Mouse (Mus musculus): ENCODE measurements around the gene Cd99l2. TPM values are rescaled to one million over a fixed set of nuclear protein-coding genes. Genes with fewer than 3 reads are reported as not detected.

Cd99l2 gene
- polyA plus RNA-seq, 1 experiment from 2014 or later, result 21.7 TPM

- Histone ChIP-seq H3K36me3 (ENCODE audit: control insufficient read depth, insufficient read depth, low read length) (no peaks in the 10 kb centered on the region), H3K27ac (ENCODE audit: low read depth, low read length) (no peak overlapping the region), H3K4me3 (ENCODE audit: low read depth, low read length) (no peak overlapping the region), H3K4me2 (no peak overlapping the region), H3K9ac (ENCODE audit: low read depth, low read length) (no peak overlapping the region), H3K27me3 (ENCODE audit: control insufficient read depth, insufficient read depth, low read length) (no peaks in the 10 kb centered on the region), H3K9me3 (replicated peaks; ENCODE audit: control insufficient read depth, low read length) (no peaks in the 10 kb centered on the region), H3K4me1 (ENCODE audit: control insufficient read depth, insufficient read depth, low read length) (no peaks in the 10 kb centered on the region)
- WGBS (ENCODE audit: insufficient replicate concordance), result 71% methylated on average over 2 of the region's 2 CpGs
- no peak for ATAC-seq (replicated peaks; ENCODE audit: insufficient number of reproducible peaks, low FRiP score, low TSS enrichment)
Observed at GRCm38 (mm10) chrX:71482244-71482643, 10.4 kb downstream of the Cd99l2 start.

DNA sequence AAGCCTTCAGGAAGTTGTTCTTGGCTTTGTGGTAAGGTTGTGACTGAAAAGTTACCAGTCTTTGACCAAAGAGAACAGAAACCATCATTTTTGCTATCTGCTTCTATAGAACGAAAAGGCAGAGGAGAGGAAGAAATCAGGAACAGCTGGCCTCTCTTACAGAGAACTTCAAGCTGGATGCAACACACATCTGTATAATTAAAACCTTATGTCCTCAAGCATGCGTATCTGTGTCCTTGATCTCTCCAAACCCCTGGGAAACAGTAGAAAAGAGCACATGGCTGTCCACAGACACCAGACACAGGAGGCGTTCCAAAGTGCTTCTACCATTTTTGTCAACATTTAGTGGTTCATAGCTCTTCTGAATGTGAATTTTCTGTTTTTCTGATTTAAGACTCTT, 16.7 kb downstream of the Cd99l2 start:
- no peak for ATAC-seq (replicated peaks; ENCODE audit: insufficient number of reproducible peaks, low FRiP score, low TSS enrichment)
- Histone ChIP-seq H3K27ac (ENCODE audit: low read depth, low read length) (no peak overlapping the region), H3K4me1 (ENCODE audit: control insufficient read depth, insufficient read depth, low read length) (no peaks in the 10 kb centered on the region), H3K36me3 (ENCODE audit: control insufficient read depth, insufficient read depth, low read length) (no peaks in the 10 kb centered on the region), H3K4me3 (ENCODE audit: low read depth, low read length) (no peak overlapping the region), H3K9ac (ENCODE audit: low read depth, low read length) (no peak overlapping the region), H3K9me3 (replicated peaks; ENCODE audit: control insufficient read depth, low read length) (no peaks in the 10 kb centered on the region), H3K27me3 (ENCODE audit: control insufficient read depth, insufficient read depth, low read length) (no peaks in the 10 kb centered on the region), H3K4me2 (no peak overlapping the region)
- 74% methylated on average over 3 of the region's 3 CpGs for WGBS (ENCODE audit: insufficient replicate concordance)

- no peak overlapping the region for H3K4me2 ChIP-seq
- no peak for ATAC-seq (replicated peaks; ENCODE audit: insufficient number of reproducible peaks, low FRiP score, low TSS enrichment)
- no peaks in the 10 kb centered on the region for H3K4me1 ChIP-seq (ENCODE audit: control insufficient read depth, insufficient read depth, low read length)
- no peaks in the 10 kb centered on the region for H3K9me3 ChIP-seq (replicated peaks; ENCODE audit: control insufficient read depth, low read length)
- H3K27me3 ChIP-seq (ENCODE audit: control insufficient read depth, insufficient read depth, low read length), result no peaks in the 10 kb centered on the region
- H3K9ac ChIP-seq (ENCODE audit: low read depth, low read length), result no peak overlapping the region
- 73% methylated on average over 3 of the region's 3 CpGs for WGBS (ENCODE audit: insufficient replicate concordance)
- no peak overlapping the region for H3K4me3 ChIP-seq (ENCODE audit: low read depth, low read length)
- H3K27ac ChIP-seq (ENCODE audit: low read depth, low read length), result no peak overlapping the region
- no peaks in the 10 kb centered on the region for H3K36me3 ChIP-seq (ENCODE audit: control insufficient read depth, insufficient read depth, low read length)
Observed at GRCm38 (mm10) chrX:71475497-71475896, 17.2 kb downstream of the Cd99l2 start.

DNA sequence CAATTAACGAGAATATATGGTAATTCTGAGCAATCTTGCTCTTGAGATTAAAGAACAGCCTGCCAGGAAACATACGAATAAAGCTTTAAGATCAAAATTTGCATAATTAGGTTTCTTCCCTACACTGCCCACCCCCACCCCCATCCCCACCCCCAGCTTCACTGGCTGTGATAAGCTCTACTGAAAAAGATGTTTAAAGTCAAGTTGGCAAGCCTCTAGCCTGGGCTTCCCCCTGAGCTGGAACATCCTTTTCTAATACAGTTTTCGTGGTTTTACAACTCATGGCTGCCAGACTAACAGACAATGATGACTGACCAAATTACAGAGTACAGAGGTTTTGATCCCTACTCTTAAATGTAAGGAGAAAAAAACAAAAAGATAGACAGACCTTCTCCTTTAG, 17.6 kb downstream of the Cd99l2 start:
- Histone ChIP-seq H3K27me3 (ENCODE audit: control insufficient read depth, insufficient read depth, low read length) (no peaks in the 10 kb centered on the region), H3K4me3 (ENCODE audit: low read depth, low read length) (no peak overlapping the region), H3K9me3 (replicated peaks; ENCODE audit: control insufficient read depth, low read length) (no peaks in the 10 kb centered on the region), H3K4me1 (ENCODE audit: control insufficient read depth, insufficient read depth, low read length) (no peaks in the 10 kb centered on the region), H3K4me2 (no peak overlapping the region), H3K36me3 (ENCODE audit: control insufficient read depth, insufficient read depth, low read length) (no peaks in the 10 kb centered on the region), H3K27ac (ENCODE audit: low read depth, low read length) (no peak overlapping the region), H3K9ac (ENCODE audit: low read depth, low read length) (no peak overlapping the region)
- no peak for ATAC-seq (replicated peaks; ENCODE audit: insufficient number of reproducible peaks, low FRiP score, low TSS enrichment)
- 67% methylated on average over 3 of the region's 3 CpGs for WGBS (ENCODE audit: insufficient replicate concordance)

- no peak overlapping the region for H3K4me2 ChIP-seq
- no peak overlapping the region for H3K4me3 ChIP-seq (ENCODE audit: low read depth, low read length)
- H3K9me3 ChIP-seq (replicated peaks; ENCODE audit: control insufficient read depth, low read length), result no peaks in the 10 kb centered on the region
- peak; percentile 74 for ATAC-seq (replicated peaks; ENCODE audit: insufficient number of reproducible peaks, low FRiP score, low TSS enrichment)
- H3K27me3 ChIP-seq (ENCODE audit: control insufficient read depth, insufficient read depth, low read length), result no peaks in the 10 kb centered on the region
- H3K9ac ChIP-seq (ENCODE audit: low read depth, low read length), result no peak overlapping the region
- no peak overlapping the region for H3K27ac ChIP-seq (ENCODE audit: low read depth, low read length)
- no peaks in the 10 kb centered on the region for H3K4me1 ChIP-seq (ENCODE audit: control insufficient read depth, insufficient read depth, low read length)
- H3K36me3 ChIP-seq (ENCODE audit: control insufficient read depth, insufficient read depth, low read length), result no peaks in the 10 kb centered on the region
- WGBS (ENCODE audit: insufficient replicate concordance), result 70% methylated on average over 3 of the region's 3 CpGs
Observed at GRCm38 (mm10) chrX:71474296-71474956, 18.2 kb downstream of the Cd99l2 start.

- no peaks in the 10 kb centered on the region for H3K4me1 ChIP-seq (ENCODE audit: control insufficient read depth, insufficient read depth, low read length)
- ATAC-seq (replicated peaks; ENCODE audit: insufficient number of reproducible peaks, low FRiP score, low TSS enrichment), result no peak
- H3K9ac ChIP-seq (ENCODE audit: low read depth, low read length), result no peak overlapping the region
- no peak overlapping the region for H3K27ac ChIP-seq (ENCODE audit: low read depth, low read length)
- WGBS (ENCODE audit: insufficient replicate concordance), result 86% methylated on average over 5 of the region's 5 CpGs
- H3K4me2 ChIP-seq, result no peak overlapping the region
- no peaks in the 10 kb centered on the region for H3K9me3 ChIP-seq (replicated peaks; ENCODE audit: control insufficient read depth, low read length)
- H3K36me3 ChIP-seq (ENCODE audit: control insufficient read depth, insufficient read depth, low read length), result no peaks in the 10 kb centered on the region
- H3K27me3 ChIP-seq (ENCODE audit: control insufficient read depth, insufficient read depth, low read length), result no peaks in the 10 kb centered on the region
- H3K4me3 ChIP-seq (ENCODE audit: low read depth, low read length), result no peak overlapping the region
Observed at GRCm38 (mm10) chrX:71468639-71469295, 23.9 kb downstream of the Cd99l2 start.

DNA sequence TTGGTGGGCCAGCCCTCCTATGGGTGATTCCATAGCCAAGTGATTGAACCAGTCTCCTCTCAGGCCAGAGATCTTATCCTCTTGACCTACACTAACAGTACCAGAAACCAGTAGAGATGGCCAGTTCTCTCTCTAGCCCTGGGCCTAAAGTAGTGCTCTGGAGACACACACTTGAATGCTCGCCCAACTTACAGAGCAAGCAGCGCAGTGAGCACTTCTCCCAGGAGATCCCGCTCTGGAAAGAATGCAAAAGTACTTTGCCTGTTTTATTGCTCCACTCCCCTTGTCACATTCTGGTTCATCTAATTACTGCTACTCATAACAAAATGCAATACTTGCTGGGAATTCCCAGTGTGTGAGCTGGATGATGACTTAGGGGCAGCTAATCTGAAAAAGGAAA, 25.2 kb downstream of the Cd99l2 start:
- H3K9ac ChIP-seq (ENCODE audit: low read depth, low read length), result no peak overlapping the region
- ATAC-seq (replicated peaks; ENCODE audit: insufficient number of reproducible peaks, low FRiP score, low TSS enrichment), result no peak
- no peaks in the 10 kb centered on the region for H3K27me3 ChIP-seq (ENCODE audit: control insufficient read depth, insufficient read depth, low read length)
- no peak overlapping the region for H3K4me3 ChIP-seq (ENCODE audit: low read depth, low read length)
- no peaks in the 10 kb centered on the region for H3K4me1 ChIP-seq (ENCODE audit: control insufficient read depth, insufficient read depth, low read length)
- no peaks in the 10 kb centered on the region for H3K36me3 ChIP-seq (ENCODE audit: control insufficient read depth, insufficient read depth, low read length)
- H3K9me3 ChIP-seq (replicated peaks; ENCODE audit: control insufficient read depth, low read length), result no peaks in the 10 kb centered on the region
- H3K27ac ChIP-seq (ENCODE audit: low read depth, low read length), result no peak overlapping the region
- no peak overlapping the region for H3K4me2 ChIP-seq
- 85% methylated on average over 3 of the region's 3 CpGs for WGBS (ENCODE audit: insufficient replicate concordance)

DNA sequence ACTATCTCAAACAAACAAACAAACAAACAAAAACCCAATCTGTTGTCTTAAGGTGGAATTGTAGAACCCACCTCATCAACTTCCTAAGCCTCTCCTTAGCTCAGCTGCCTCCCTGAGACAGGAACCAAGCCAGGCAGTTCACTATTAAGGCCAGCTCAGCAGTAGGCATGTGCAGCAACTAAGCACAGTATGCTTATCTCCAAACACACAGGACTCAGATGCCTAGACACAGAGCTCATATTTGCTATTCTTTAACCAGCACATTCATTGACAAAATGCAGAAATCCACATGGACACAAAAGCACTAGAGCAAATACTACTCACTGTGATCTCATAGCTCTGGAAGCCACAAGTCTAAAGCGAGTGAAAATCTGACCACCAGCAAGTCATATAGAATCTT, 27.2 kb downstream of the Cd99l2 start:
- H3K27ac ChIP-seq (ENCODE audit: low read depth, low read length), result no peak overlapping the region
- H3K36me3 ChIP-seq (ENCODE audit: control insufficient read depth, insufficient read depth, low read length), result no peaks in the 10 kb centered on the region
- WGBS (ENCODE audit: insufficient replicate concordance), result 69% methylated on average over 1 of the region's 1 CpGs
- no peak overlapping the region for H3K4me2 ChIP-seq
- no peak overlapping the region for H3K9ac ChIP-seq (ENCODE audit: low read depth, low read length)
- no peaks in the 10 kb centered on the region for H3K4me1 ChIP-seq (ENCODE audit: control insufficient read depth, insufficient read depth, low read length)
- no peak overlapping the region for H3K4me3 ChIP-seq (ENCODE audit: low read depth, low read length)
- H3K27me3 ChIP-seq (ENCODE audit: control insufficient read depth, insufficient read depth, low read length), result no peaks in the 10 kb centered on the region
- H3K9me3 ChIP-seq (replicated peaks; ENCODE audit: control insufficient read depth, low read length), result no peaks in the 10 kb centered on the region
- ATAC-seq (replicated peaks; ENCODE audit: insufficient number of reproducible peaks, low FRiP score, low TSS enrichment), result no peak

All from heart, embryonic 11.5 days (tissue).